Mouse (Mus musculus): ENCODE results near the gene Cuedc1.
"Not testable (repeated sequence)": the region's sequence is repeated elsewhere in the genome, so short reads cannot be mapped to it uniquely, and the experiment has no call there.

The Cuedc1 gene

DNA sequence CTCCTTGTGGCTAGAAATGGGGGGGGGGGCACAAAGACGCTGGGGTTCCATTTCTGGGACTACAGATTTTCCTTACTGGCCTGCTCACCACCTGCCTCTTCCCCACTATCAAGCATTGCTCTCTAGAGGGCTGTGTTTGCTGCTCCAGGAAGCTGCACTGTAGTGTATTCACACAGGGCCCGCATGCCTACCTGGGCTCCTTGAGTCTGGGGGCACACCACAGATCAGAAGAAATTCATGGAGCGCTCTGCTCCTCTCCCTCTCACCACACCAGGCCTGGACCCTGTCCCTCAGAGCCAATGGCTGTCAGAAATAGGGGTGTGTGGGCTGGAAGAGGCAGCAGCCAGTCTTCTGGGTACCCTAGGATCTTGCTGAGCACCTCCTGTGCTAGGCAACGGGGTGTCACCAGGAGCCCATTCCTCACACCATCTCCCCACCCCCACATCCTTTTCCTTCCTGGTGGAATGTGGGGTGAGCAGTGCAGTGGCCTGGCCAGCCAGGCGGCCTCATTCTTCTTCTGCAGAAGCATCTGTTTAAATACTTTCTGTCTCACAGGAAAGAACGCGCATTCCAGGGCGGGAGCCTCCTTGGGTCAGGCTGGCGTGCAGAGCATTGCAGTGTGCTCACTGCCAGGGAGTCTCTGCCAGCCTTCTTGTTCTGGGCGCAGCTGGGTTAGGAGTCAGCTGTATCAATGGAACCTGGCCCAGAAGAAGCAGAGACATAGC, 74.9 kb downstream of the Cuedc1 start:
- DNase-seq: no peak

DNA sequence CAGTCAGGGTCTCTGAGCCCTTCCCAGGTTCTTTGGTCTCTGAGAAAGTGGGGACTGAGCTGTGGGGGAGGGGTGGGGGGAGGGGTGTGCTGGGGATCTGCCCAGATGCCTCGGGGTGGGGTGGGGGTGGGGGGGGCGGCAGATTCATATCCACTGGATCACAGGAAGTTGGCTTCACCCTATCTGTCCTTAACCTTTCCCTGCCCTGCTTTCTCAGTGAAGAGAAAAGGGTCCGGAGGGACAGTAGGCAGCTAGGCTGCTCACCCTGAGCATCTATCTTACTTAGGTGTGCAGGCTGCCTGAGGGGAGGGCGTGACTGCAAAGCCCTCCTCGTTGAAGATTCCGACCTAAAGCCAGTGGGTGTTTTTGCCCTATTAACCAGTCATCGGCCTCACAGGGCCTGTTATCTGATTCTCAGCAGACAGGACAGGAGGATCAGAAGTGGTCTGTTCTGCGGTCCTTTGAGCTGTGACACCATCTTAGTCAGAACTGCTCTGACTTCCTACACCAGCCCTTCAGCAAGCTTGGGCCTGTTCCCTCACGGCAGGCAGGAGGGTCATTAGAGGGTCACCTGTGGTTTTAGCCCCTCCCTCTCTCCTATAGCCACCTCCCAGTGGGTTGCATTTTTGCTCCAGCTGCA, 75.6 kb downstream of the Cuedc1 start:
- no peak for DNase-seq

DNA sequence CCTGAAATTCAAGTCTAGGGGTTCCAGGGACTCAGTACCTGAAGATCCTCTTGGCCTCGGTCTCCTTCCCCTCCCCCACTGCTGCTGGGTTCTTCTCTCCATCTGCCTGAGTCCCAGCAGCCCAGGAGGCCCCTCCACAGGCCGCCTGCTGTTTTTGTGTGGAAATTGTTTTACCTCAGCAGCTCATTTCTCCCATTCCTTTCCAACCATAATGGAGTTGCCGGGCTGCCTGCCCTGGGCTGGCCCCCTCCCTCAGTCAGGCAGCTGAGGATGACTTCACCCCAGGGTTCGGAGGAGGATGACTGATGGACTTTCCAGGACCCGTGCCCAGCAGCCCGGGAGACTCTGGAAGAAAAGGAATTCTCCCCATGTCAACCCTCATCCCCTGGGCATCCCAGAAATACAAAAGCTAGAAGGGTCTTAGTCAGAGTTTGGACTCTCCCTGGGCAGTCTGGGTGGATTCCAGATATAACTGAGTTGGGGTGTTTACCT, 82.7 kb downstream of the Cuedc1 start:
- no peak for DNase-seq

DNA sequence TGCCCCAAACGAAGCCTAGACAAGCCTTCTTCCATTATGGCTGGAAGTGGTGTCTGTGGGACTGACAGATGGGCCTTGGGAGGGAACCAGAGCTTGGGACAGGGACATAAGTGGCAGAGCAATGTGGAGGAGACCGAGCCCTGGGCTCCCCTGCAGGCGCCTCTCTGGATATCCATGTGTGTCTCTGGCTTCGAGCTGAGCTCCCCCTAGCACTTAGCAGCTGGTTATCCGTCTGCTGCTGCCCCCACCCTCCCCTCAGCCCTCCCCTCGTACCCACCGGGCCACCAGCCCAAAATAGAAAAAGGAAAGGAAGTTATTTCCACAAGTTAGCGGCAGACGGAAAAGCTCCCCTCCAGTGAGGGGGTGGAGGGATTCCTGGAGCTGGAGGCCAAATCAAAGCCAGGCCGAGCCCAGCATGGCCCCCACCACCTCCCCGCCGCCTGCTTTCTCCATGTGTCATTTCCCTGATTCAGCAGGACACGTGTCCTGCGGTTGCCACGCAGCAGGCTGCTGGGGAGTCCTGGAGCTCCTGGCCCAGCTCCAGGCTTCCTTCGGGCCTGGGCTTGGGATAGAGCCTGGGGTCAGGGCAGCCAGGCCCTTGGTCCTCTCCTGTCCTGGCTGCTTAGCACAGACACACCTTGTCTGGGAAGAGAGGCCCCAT, 83.2 kb downstream of the Cuedc1 start:
- DNase-seq: no peak

DNA sequence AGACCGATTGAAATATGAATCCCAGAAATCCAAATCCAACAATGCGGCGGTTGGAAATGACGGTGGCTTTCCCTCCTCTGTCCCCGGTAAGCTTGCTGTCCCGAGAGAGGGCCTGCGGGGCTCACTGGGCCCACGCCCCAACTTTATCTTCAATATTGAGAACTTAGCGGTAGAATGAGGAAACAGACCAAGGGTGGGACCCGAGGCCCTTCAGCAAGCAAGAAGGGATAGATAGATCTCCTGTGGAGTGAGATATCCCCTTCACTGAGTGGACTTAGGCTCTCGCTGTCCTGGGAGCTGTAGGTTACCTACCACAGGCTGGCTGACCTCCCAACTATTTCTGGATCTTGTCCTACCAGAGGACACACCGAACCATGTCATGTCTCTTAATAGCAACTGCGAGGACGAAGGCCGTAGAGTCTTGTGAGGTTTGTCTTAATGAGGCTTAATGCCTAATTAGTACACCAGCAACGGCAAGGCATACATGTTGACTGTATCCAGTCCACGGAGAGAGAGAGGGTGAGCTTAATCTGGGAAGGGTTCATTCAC, 86.8 kb downstream of the Cuedc1 start:
- DNase-seq: no peak

DNA sequence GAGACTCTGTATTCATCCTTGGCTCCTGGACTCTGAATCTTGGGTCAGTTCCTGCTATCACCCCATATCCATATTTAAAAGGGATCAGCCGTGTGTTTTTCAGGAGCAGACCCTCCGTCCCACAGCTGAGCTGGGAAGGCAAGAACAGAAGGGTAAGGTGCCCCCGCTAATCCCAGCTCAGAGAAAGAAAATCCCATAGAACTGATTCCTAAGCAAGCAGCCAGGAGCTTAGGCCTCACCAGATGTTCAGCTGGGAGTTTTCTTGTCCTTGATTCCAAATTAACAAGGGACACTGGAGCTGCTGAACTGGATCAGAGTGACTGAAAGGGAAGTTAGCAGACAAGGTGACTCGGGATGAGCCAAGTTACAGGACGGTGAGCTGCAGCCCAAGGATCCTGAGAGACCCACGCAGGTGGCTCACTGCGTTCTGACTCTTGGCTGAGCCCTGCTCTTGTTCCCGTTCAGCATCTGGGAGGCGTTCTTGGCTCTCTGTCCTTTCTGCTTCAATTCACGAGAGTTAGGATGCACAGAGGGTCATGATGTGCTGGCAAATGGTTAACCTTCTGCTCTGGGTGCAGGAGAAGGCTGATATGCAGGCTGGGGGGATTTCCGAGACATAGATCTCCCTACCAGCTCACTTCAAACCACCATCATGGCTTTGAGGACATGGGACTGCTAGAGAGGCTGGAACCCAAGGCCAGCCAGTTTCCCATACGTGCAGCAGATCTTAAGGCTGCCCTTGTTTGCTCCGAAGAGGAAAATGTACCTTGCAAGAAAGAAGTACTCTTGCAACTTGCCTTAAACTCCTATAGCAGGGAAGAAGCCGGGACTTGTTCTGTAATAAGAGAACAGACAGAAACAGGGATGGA, 88.5 kb downstream of the Cuedc1 start:
- no peak for DNase-seq

DNA sequence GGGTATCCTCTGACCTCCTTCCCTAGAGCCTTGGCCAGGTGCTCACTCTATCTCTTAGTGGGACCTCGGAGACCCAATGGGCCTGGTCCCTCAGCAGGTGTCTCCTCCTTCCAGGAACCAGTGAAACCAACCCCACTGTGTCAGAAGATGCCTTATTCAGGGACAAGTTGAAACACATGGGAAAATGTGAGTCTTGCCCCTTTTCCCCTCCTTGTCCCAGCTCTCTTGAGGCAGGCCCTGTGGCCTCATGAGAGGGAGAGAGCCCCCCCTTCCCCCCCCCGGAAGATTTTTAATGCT, 89.0 kb downstream of the Cuedc1 start:
- no peak for DNase-seq

DNA sequence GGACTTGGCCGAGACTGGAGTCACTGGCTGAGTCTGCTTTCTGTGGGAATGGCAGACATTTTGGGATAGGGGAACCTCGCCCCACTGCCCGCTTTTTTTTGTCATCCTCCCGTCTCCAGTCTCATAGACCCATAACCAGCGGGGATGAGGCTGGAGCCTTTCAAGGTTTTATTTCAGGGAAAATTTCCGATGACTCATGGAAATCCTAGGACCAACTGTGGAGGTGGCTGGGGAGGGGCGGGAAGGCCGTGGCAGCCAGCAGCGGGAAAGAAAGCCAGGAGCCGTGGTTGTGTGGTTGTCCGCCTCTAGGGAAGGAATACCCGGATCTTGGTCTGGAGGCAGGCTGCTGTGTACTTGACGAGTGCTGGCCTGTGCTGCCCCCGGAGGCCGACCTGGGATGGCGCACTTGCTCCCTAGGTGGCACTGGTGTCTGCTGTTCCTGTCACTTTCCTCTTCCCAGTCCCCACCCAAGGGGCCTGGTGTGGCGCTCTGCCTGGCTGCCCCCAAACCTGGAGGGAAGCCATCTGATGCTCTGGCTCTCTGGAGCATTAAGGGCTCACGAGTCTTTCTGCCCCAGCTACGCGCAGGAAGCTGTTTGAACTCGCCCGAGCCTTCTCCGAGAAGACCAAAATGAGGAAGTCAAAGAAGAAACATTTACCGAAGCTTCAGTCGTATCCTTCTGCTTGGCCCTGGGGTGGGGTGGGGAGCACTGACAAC, 89.7 kb downstream of the Cuedc1 start:
- DNase-seq: peak; percentile 88

DNA sequence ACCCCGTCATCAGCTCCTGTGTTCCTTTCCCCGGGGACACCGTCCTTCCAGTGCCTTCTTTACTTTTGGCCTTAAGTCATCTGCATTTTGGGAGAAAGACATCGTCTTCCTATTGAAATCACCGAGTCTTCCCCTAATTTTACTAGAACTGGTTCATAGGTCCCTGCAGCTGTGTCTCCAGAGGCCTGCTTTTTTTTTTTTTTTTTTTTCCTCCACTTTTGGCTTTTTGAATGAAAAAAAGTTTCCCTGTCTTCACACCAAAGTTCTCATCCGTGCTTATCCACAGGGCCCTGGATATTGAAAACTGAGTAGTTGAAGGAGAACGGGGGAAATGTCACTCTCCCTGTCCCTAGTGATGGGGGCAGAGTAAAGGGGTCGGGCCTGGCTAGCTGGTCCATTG, 90.4 kb downstream of the Cuedc1 start:
- no peak for DNase-seq

DNA sequence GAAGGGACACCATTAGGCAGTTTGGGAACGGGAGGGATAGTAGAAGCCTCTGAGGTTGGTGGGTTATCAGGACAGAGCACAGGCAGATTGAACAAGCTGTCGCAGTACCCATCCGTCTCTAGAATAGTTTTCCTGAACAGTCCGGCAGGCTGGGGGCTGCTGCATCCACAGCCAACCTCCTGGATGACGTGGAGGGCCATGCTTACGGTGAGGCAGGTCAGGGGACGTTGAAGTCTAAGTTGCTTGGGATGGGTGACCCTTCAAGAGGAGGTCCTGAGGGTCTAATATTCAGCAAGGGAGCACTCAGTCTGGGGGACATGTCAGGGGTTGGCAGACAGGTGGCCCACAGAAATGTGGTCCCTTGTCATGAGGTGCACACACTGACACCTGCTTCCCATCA, 90.8 kb downstream of the Cuedc1 start:
- no peak for DNase-seq

DNA sequence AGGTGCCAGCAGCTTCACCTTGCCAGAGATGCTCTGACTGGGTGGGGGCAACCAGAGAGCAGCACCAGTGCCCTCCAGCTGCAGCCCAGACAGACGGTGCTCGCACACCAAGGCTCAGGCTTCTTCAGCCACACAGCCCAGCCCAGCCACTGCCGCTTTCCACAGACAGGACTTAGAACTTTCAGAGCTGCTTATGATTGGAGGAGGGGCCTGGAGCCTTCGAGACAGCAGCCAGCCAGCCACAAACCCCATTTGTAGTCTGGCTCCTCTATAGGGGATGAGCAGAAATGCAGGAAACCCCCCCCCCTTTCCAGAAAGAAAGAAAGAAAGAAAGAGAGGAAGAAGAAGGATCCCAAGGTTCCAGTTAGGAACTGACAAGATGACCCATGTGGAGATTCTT, 94.7 kb downstream of the Cuedc1 start:
- no peak for DNase-seq

DNA sequence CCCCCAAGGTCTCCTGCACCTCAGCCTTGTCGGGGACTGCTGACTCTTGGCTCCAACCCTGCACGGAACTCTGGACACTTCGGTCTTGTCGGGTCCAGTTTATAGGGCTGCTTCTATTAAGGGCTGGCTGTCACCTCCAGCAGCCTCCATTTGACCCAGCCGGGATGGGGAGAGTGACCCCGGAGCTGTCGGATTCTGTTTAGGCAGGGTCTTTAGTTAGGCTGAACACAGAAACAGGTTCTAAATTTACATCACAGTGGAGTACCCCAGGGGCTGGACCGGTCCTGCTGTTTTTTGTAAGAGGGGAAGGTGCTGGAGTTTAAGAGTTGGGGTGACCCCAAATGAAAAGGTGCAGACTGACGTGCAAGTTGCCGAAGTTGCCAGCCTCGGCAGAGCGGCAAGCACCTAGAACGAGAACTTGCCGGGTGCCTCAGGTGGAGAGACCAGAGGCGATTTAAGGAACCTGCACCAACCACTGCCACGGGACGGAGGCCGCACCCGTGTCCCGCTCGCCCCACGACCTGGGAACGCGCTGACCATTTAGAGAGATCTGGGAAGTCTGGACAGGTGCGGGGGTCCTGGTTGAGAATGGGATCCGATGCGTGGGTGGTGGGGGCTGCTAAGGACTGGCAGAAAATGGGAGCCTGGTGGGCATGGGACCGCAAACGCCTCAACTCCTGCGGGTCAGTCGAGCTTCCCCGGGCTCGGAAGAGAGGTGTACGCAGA, 95.4 kb downstream of the Cuedc1 start:
- DNase-seq: no peak

DNA sequence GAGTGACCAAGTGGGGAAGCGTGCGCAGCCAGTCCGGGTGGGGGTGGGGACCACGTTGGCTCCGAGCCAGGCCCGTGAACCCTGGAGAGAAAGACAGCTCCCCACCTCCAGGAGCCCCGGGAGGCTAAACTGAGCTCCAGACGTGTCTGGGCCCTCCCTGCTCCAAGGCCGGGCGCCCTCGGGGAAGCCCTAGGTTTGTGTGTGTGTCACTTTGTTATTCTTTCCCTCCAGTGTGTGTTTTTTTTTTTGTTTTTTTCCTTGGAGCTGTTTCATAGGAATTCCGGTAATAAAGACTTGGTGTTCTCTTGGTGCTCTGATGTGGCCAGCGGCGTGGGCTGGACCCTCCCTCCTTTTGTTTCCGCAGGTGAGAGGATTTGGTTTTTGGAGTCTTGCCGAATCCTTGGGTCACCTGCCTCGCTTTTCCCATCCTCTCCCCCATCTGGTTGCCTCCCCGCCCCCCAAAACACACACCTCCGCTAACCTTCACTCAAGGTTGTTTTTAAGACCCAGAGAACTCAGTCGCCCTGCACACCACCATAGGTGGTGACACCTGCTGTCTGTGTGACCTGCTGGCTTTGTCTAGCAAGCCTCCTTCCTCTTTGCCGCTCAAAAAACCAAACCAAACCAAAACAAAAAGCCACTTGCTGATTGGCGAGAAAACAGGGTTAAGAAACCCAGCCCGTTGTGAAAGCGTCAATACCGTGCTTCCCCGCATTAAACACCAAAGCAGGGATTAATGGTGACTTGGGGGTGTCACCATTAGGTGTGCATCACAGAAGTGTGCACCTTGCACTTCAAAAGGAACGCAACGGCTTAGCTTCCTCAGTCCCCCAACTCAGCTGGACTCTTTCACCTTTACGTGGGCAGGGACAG, 96.2 kb downstream of the Cuedc1 start:
- DNase-seq: no peak

DNA sequence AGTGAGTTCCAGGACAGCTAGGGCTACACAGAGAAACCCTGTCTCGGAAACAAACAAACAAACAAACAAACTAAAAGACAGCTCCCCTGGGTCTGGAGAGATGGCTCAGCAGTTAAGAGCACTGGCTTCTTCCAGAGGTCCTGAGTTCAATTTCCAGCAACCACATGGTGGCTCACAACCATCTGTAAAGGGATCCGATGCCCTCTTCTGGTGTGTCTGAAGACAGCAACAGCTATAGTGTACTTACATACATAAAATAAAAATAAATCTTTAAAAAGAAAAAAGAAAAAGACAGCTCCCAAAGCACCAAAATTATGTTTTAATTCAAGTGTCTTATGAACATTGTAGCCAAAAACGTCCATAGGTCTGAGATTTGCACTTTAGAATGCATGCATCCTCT, 97.8 kb downstream of the Cuedc1 start:
- not testable (repeated sequence) for DNase-seq

DNA sequence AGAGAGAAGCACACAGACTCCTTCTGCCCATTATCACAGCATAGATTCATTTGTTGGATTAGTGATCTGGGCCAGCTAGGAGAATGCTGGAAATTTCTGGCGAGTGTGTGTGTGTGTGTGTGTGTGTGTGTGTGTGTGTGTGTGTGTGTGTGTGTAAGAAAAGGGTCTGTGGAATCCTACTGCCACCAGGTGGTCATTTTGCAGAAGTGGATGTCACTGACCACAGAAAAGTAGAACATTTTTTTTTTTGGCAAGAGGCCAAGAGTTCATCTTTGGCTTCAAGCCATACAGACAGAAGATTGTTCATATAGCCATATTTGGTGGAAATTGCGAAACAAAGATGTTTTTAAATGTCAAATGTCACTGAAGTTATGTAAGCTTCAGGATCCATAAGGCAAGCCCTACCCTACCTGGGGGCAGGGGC, 99.3 kb downstream of the Cuedc1 start:
- peak; percentile 51 for DNase-seq

DNA sequence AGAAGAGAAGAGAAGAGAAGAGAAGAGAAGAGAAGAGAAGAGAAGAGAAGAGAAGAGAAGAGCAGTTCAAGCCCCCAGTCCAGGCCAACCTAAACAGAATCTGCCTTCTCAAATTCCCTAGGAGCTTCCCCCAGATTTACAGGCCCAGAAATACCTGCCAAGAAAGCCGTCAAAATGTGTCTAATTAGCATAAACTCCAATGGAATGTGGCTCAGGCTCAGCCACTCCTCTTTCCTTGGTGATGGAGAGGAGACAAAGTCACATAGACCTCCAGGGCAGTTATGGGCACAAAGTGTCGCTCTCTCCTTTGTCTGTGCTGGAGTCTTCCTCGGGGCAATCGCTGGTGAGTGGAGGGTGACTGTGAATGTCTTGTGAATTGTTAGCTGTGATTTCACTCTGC, 100.4 kb downstream of the Cuedc1 start:
- no peak for DNase-seq

DNA sequence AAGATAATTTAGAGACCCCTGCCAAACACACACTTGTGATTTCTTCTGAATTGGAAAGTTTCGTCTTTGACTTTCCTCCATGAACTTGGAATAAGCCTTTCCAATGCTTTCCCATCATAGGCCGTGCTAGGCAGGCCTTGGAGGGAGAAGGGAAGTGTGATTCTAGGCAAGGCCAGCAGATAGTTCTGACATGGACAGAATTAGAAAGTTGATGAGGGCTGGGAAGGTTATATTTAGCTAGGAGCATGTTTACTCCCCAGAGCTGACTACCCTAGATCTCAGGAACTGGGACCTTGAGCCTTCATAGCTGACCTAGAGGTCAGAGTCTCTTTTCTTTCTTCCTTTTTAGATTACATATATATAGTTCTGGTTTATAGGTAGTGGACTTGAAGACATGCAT, 103.3 kb downstream of the Cuedc1 start:
- DNase-seq: no peak

DNA sequence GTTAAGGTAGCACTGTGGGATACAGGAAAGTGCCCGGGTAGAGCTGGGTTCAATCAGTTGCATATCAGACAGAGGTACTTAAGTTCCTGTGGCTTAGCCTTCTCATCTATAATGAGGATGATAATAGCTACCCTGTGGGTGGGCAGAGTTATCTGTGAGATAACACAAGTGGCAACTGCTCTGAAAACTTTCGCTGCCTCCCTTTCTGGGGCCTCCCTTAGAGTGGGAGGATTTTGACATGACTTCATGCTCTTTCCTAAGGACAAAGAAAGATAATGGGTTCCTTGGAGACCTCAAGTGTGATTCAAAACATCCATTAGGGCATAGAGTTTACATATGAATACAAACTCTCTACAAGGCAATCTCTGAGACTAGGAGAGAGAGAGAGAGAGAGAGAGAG, 104.2 kb downstream of the Cuedc1 start:
- DNase-seq: no peak

DNA sequence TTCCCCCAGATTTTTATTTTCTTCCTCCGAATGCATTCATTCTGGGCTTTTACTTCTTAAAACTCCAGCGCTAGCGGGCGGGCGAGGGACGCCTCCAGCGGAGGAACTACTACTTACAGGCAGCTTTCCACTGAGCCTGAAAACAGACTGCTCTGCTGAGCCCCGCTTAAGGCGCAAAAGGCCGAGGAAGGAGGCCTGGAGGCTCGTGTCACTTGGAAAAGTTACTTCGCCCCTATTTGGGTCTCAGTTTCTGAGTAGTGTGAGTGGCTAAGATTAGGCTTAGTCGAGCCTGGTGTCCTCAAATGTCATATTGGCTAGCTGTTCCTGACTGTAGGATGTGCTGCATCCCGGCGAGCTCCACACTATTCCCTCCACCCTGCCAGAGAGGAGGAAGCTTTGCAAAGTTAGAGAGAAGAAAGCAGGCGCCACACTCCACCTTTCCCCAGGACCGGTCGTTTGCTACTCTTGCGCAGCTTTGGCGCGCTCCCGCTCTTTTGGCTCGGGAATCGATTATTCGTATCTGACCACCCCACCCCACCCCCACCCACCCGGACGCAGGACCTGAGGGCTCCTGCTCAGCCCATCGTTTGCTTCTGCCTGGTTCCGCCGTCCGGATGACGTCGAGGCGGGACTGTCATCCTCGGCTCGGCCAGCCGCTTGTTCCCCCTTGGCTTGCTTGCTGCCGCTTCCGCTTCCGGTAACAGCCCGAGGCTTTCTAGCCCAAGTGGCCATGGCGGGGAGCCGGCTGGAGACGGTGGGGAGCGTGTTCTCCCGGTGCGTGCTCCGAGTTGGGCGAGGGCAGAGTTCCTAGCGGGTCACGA, 106.1 kb downstream of the Cuedc1 start, which contains the start of gene Mrps23:
Gene Mrps23, plus strand, starts transcription at position 677 of the 821 bp plus-strand sequence.
- DNase-seq: peak; percentile 87

Data from cerebellum, adult 11 months (tissue).